Mouse (Mus musculus) neural tube, embryonic 14.5 days (tissue): ENCODE measurements around the gene Hist1h4f. TPM values are rescaled to one million over a fixed set of nuclear protein-coding genes. Genes with fewer than 3 reads are reported as not detected.

Experiments
- ATAC-seq: fragments of 200-750 bp; cut with Nextera tagmentation; 2 replicates; pipeline ENCODE4 v1.8.0; 2017; ENCODE audit warnings: low read depth, mild to moderate bottlenecking, moderate TSS enrichment, moderate library complexity
- H3K27ac ChIP-seq: fragments of 300-500 bp; sonication (generic); 2 replicates; pipeline ENCODE4 v1.5.1; 2014; ENCODE audit warnings: low read depth, mild to moderate bottlenecking, control low read depth, low read length, moderate library complexity, mixed read lengths
- H3K27me3 ChIP-seq: fragments of 300-500 bp; sonication (generic); 2 replicates; pipeline ENCODE4 v1.6.1; 2014; ENCODE audit warnings: low read length; ENCODE audit not compliant: control insufficient read depth, insufficient read depth
- H3K36me3 ChIP-seq: fragments of 300-500 bp; sonication (generic); 2 replicates; pipeline ENCODE4 v1.6.1; 2014; ENCODE audit warnings: low read length, mixed read lengths; ENCODE audit not compliant: control insufficient read depth, insufficient read depth
- H3K4me1 ChIP-seq: fragments of 300-500 bp; sonication (generic); 2 replicates; pipeline ENCODE4 v1.6.1; 2014; ENCODE audit warnings: low read length; ENCODE audit not compliant: control insufficient read depth, insufficient read depth
- H3K4me2 ChIP-seq: fragments of 300-500 bp; sonication (generic); 2 replicates; pipeline ENCODE4 v1.6.1; 2014; ENCODE audit warnings: mild to moderate bottlenecking, low read depth, low read length, control low read depth
- H3K4me3 ChIP-seq: fragments of 300-500 bp; sonication (generic); 2 replicates; pipeline ENCODE4 v1.5.1; 2014; ENCODE audit warnings: low read depth, low read length, control low read depth, mixed read lengths
- H3K9ac ChIP-seq: fragments of 300-500 bp; sonication (generic); replicated peaks from 2 replicates; pipeline ENCODE4 v1.6.1; 2014; ENCODE audit warnings: low read depth, mild to moderate bottlenecking, control low read depth, low read length, mixed read lengths
- H3K9me3 ChIP-seq: fragments of 300-500 bp; sonication (generic); 2 replicates; pipeline ENCODE4 v1.6.1; 2016; ENCODE audit warnings: low read length; ENCODE audit not compliant: control insufficient read depth
- WGBS: fragments of 180-500 bp; shearing (Covaris S2); extraction: QIAGEN DNeasy Blood & Tissue Kit; methylation state at CpG from one replicate; pipeline ENCODE4 v1.1.7; 2014; 5-methylcytosine and 5-hydroxymethylcytosine counted together
- polyA plus RNA-seq: library from polyadenylated mRNA; unstranded; fragments of >200 nt; fragmentation: Nextera tagmentation; extraction: Ambion mirVana; gene quantifications from 2 replicates; pipeline ENCODE4 v1.2.1, GENCODE M21; 2014

The Hist1h4f gene
- polyA plus RNA-seq, 1 experiment from 2014 or later: not detected

GRCm38 (mm10) chr13:23530901-23531875 lies 20.3 kb downstream of the Hist1h4f start, which contains the start of gene Hist1h4h:
Gene Hist1h4h, plus strand, starts transcription at chr13:23531050.
- Histone ChIP-seq H3K4me3 (peak within 1 kb of the TSS; percentile 42), H3K27me3 (no peaks in the 10 kb centered on the region), H3K4me1 (peaks cover 35% of the 10 kb centered on the region), H3K9ac (peak within 1 kb of the TSS; percentile 78), H3K27ac (peak within 1 kb of the TSS; percentile 96), H3K36me3 (no peaks in the 10 kb centered on the region), H3K4me2 (peak within 1 kb of the TSS; percentile 70), H3K9me3 (no peaks in the 10 kb centered on the region)
- peak; percentile 89 for ATAC-seq
- under 1% methylated on average over 58 of the region's 70 CpGs for WGBS

GRCm38 (mm10) chr13:23530181-23530900 lies 21.1 kb downstream of the Hist1h4f start:
- peak overlapping the region; percentile 78 for H3K9ac ChIP-seq
- H3K4me1 ChIP-seq: peaks cover 31% of the 10 kb centered on the region
- H3K27ac ChIP-seq: peak overlapping the region; percentile 96
- peak overlapping the region; percentile 42 for H3K4me3 ChIP-seq
- no peaks in the 10 kb centered on the region for H3K36me3 ChIP-seq
- H3K27me3 ChIP-seq: no peaks in the 10 kb centered on the region
- peak overlapping the region; percentile 70 for H3K4me2 ChIP-seq
- no peaks in the 10 kb centered on the region for H3K9me3 ChIP-seq
- ATAC-seq: peak; percentile 22; the same call in 1 of the 2 replicates
- WGBS: under 1% methylated on average over 20 of the region's 20 CpGs

- Histone ChIP-seq H3K4me1 (peaks cover 29% of the 10 kb centered on the region), H3K4me2 (peak overlapping the region; percentile 70), H3K4me3 (peak overlapping the region; percentile 42), H3K27ac (no peak overlapping the region), H3K27me3 (no peaks in the 10 kb centered on the region), H3K9me3 (no peaks in the 10 kb centered on the region), H3K36me3 (no peaks in the 10 kb centered on the region), H3K9ac (peak overlapping the region; percentile 78; the same call in 1 of the 2 replicates)
- 32% methylated on average over 2 of the region's 2 CpGs for WGBS
- ATAC-seq: no peak
Measured at GRCm38 (mm10) chr13:23529480-23530165, 21.8 kb downstream of the Hist1h4f start.

- H3K9me3 ChIP-seq: no peaks in the 10 kb centered on the region
- H3K27ac ChIP-seq: no peak overlapping the region
- no peak overlapping the region for H3K4me3 ChIP-seq
- H3K36me3 ChIP-seq: no peaks in the 10 kb centered on the region
- no peak overlapping the region for H3K4me2 ChIP-seq
- WGBS: 36% methylated on average over 5 of the region's 5 CpGs
- H3K9ac ChIP-seq: no peak overlapping the region
- H3K27me3 ChIP-seq: no peaks in the 10 kb centered on the region
- no peak for ATAC-seq
- peaks cover 24% of the 10 kb centered on the region for H3K4me1 ChIP-seq
Measured at GRCm38 (mm10) chr13:23529005-23529404, 22.4 kb downstream of the Hist1h4f start.

GRCm38 (mm10) chr13:23526312-23526711 lies 25.1 kb downstream of the Hist1h4f start:
- H3K4me3 ChIP-seq: peak overlapping the region; percentile 39
- H3K4me1 ChIP-seq: 0 out of 2 replicates have a peak, but pooled peaks cover 8% of the 10 kb centered on the region
- ATAC-seq: peak; percentile 52; the same call in 1 of the 2 replicates
- no peaks in the 10 kb centered on the region for H3K9me3 ChIP-seq
- peak overlapping the region; percentile 48 for H3K4me2 ChIP-seq
- no peaks in the 10 kb centered on the region for H3K27me3 ChIP-seq
- 1% methylated on average over 17 of the region's 17 CpGs for WGBS
- no peak overlapping the region; the same call in 1 of the 2 replicates for H3K9ac ChIP-seq
- H3K27ac ChIP-seq: no peak overlapping the region; the same call in 1 of the 2 replicates
- no peaks in the 10 kb centered on the region for H3K36me3 ChIP-seq

- Histone ChIP-seq H3K4me1 (0 out of 2 replicates have a peak, but pooled peaks cover 8% of the 10 kb centered on the region), H3K27me3 (no peaks in the 10 kb centered on the region), H3K9ac (no peak overlapping the region), H3K9me3 (no peaks in the 10 kb centered on the region), H3K27ac (no peak overlapping the region), H3K4me3 (peak overlapping the region; percentile 39), H3K36me3 (no peaks in the 10 kb centered on the region), H3K4me2 (peak overlapping the region; percentile 48)
- ATAC-seq: no peak
- WGBS: 3% methylated on average over 10 of the region's 10 CpGs
Measured at GRCm38 (mm10) chr13:23525901-23526300, 25.5 kb downstream of the Hist1h4f start.

GRCm38 (mm10) chr13:23524654-23525053 lies 26.8 kb downstream of the Hist1h4f start:
- 17% methylated on average over 5 of the region's 5 CpGs for WGBS
- peak; percentile 32; the same call in 1 of the 2 replicates for ATAC-seq

GRCm38 (mm10) chr13:23523976-23524375 lies 27.5 kb downstream of the Hist1h4f start:
- H3K9ac ChIP-seq: no peak overlapping the region
- H3K36me3 ChIP-seq: no peaks in the 10 kb centered on the region
- no peaks in the 10 kb centered on the region for H3K9me3 ChIP-seq
- no peak overlapping the region for H3K27ac ChIP-seq
- no peak for ATAC-seq
- H3K4me1 ChIP-seq: 0 out of 2 replicates have a peak, but pooled peaks cover 4% of the 10 kb centered on the region
- no peak overlapping the region for H3K4me3 ChIP-seq
- H3K27me3 ChIP-seq: no peaks in the 10 kb centered on the region
- 48% methylated on average over 5 of the region's 5 CpGs for WGBS
- no peak overlapping the region for H3K4me2 ChIP-seq

More at GRCm38 (mm10) chr13:23524654-23525053, 26.8 kb downstream of the Hist1h4f start:
- Histone ChIP-seq H3K36me3 (no peaks in the 10 kb centered on the region), H3K4me2 (0 out of 2 replicates have a peak overlapping the region, but pooled peaks have one; percentile 9), H3K27me3 (no peaks in the 10 kb centered on the region), H3K4me3 (no peak overlapping the region), H3K9ac (no peak overlapping the region), H3K27ac (no peak overlapping the region), H3K9me3 (no peaks in the 10 kb centered on the region), H3K4me1 (0 out of 2 replicates have a peak, but pooled peaks cover 4% of the 10 kb centered on the region)
